In the genomic region with DNA sequence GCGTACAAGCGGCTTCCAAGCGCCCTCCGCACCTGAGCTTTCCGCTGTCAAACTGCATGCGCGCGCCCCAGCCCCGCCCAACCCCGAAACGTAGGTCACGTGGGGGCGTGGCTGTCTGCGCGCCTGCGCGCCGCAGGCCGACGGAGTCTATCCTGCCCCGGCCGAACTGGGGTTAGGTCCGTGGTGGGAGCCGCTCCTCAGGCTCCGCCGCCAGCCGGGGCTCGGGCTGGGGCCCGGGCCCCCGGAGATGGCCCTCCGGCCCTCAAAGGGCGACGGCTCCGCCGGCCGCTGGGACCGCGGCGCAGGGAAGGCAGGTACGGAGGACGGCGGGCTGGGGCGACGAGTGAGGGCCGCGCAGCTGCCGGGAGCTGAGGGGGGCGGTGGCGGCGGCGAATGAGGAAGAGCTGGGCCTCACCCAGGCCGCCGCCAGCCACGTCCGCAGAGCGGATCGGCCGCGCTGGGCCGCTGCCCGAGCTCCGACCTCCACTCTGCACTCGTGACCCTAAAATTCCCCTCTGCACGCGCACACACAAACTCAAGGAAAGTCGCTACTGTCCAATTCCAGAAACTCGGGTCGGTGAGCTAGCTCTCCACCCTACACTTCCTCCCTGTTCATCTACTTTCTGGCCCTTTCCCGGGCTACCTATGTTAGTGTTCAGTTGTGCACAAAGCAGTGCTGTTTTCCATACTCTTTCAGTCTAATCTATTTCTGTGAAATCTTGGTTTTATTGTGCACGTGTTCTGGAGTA, we compare ENCODE assay signal across 8 mouse cellular contexts. TPM values are rescaled to one million over a fixed set of nuclear protein-coding genes. Genes with fewer than 3 reads are reported as not detected.
DNase-seq lines count a peak whose midpoint lies in the region; ATAC-seq lines count a peak whose summit lies in the region.

Gene Tbc1d20, plus strand, starts transcription at position 102 of the 749 bp plus-strand sequence.

- no peaks in the 10 kb centered on the region; the same call in 1 of the 2 replicates for H3K36me3 ChIP-seq in hindbrain, embryonic 16.5 days (ENCODE audit: control insufficient read depth, insufficient read depth, low read length)
- H3K36me3 ChIP-seq in macrophage (ENCODE audit: inconsistent target), result no peaks in the 10 kb centered on the region

- no peaks in the 10 kb centered on the region for H3K9me3 ChIP-seq in hindbrain, embryonic 16.5 days (ENCODE audit: control insufficient read depth, low read length)

- no peaks in the 10 kb centered on the region for H3K27me3 ChIP-seq in hindbrain, embryonic 16.5 days (replicated peaks; ENCODE audit: control insufficient read depth, insufficient read depth, low read length)

- peaks cover 49% of the 10 kb centered on the region for H3K79me2 ChIP-seq in macrophage (ENCODE audit: inconsistent target)

- peak; percentile 92 for DNase-seq in T-cell, adult 2 months (ENCODE audit: low spot score)
- peak; percentile 88 to 92 for DNase-seq in cerebellum, postnatal 36 days
- peak; percentile 86 for DNase-seq in gastrocnemius, adult 18-20 months (ENCODE audit: low spot score)
- peak; percentile 89 to 91 for DNase-seq in left cerebral cortex, adult 18-20 months (ENCODE audit: low spot score in 2 of 2)
- DNase-seq in right cerebral cortex, adult 18-20 months, result peak; percentile 94
- peak; percentile 63 for DNase-seq in urinary bladder, postnatal 10 days (ENCODE audit: low spot score)

- peak within 1 kb of the TSS; percentile 89 for H3K27ac ChIP-seq in hindbrain, embryonic 16.5 days (ENCODE audit: low read depth, low read length)
- H3K27ac ChIP-seq in macrophage, result peak within 1 kb of the TSS; percentile 46

- H3K4me3 ChIP-seq in hindbrain, embryonic 16.5 days (ENCODE audit: low read length), result peak within 1 kb of the TSS; percentile 98
- H3K4me3 ChIP-seq in macrophage (ENCODE audit: inconsistent target), result peak within 1 kb of the TSS; percentile 53

- H3K4me2 ChIP-seq in hindbrain, embryonic 16.5 days (ENCODE audit: low read length), result peak within 1 kb of the TSS; percentile 94

- peaks cover 14% of the 10 kb centered on the region for H3K4me1 ChIP-seq in hindbrain, embryonic 16.5 days (ENCODE audit: control insufficient read depth, insufficient read depth, low read depth, low read length)

- peak; percentile 97 for ATAC-seq in hindbrain, embryonic 16.5 days

- under 1% methylated on average over 67 of the region's 70 CpGs for WGBS in hindbrain, embryonic 16.5 days
- under 1% methylated on average over 57 of the region's 70 CpGs for WGBS in macrophage (ENCODE audit: missing documents)

- H3K9ac ChIP-seq in hindbrain, embryonic 16.5 days (ENCODE audit: low read depth, low read length), result peak within 1 kb of the TSS; percentile 100

RNA-seq across cellular contexts. Expression of gene Tbc1d20, which starts in this region (rescaled TPM):
- total RNA-seq in gastrocnemius, adult 18-20 months (2021), result 10 to 100 TPM; 18.6 to 25.1 TPM
- 31.2 and 33.9 TPM in 2 replicates for polyA plus RNA-seq in hindbrain, embryonic 16.5 days (2015; fragmentation: Nextera tagmentation; extraction: Ambion mirVana)
- 10 to 100 TPM; 49.2 to 52.6 TPM for total RNA-seq in left cerebral cortex, adult 18-20 months (2021)
- 10 to 100 TPM; 33.6 to 70.4 (median 55.6) TPM for total RNA-seq in macrophage (2018; cell fraction: chromatin; rRNA removed)
- 10 to 100 TPM; 61.6 to 91.3 (median 73.7) TPM for total RNA-seq in macrophage (2018; cell fraction: cytosol; rRNA removed)
- total RNA-seq in macrophage (2018; cell fraction: nucleus; rRNA removed), result 10 to 100 TPM; 41.4 to 93.4 (median 73.9) TPM
- polyA plus RNA-seq in macrophage (2018), result 59.0 to 70.5 TPM (median 69.3 TPM) in 3 replicates

Comparison
In these comparisons a context has a peak if more than half of its experiments do, and no peak if none do; other contexts are left out.
1. Peak in every context shown above with its lines: DNase-seq, ATAC-seq, H3K4me3 ChIP-seq and H3K27ac ChIP-seq.